Mouse (Mus musculus) olfactory bulb, adult 2 months (tissue): Measurements from ENCODE around the gene Rfx8. TPM values are rescaled to one million over a fixed set of nuclear protein-coding genes. Genes with fewer than 3 reads are reported as not detected.

Source experiments
- H3K27ac ChIP-seq: fragments of 200-500 bp; 2 replicates; pipeline ENCODE4 v1.5.1; 2012; ENCODE audit warnings: low read depth, low read length; ENCODE audit not compliant: insufficient read depth
- H3K4me1 ChIP-seq: fragments of 200-500 bp; 2 replicates; pipeline ENCODE4 v1.6.1; 2012; ENCODE audit warnings: low read length; ENCODE audit not compliant: control insufficient read depth, insufficient read depth
- H3K4me3 ChIP-seq: fragments of 200-500 bp; 2 replicates; pipeline ENCODE4 v1.5.1; 2012; ENCODE audit warnings: mild to moderate bottlenecking, low read depth, low read length, moderate library complexity; ENCODE audit not compliant: insufficient read depth
- CTCF ChIP-seq: fragments of 200-500 bp; IDR thresholded peaks from 2 replicates; pipeline ENCODE4 v1.5.1; 2012; ENCODE audit warnings: low read depth, mild to moderate bottlenecking, low read length, moderate library complexity; ENCODE audit not compliant: insufficient read depth
- POLR2A ChIP-seq: fragments of 200-500 bp; IDR thresholded peaks from 2 replicates; pipeline ENCODE4 v1.6.1; 2012; ENCODE audit warnings: mild to moderate bottlenecking, low read depth, low read length, moderate library complexity; ENCODE audit not compliant: insufficient read depth
- WGBS: fragments of 180-500 bp; shearing (Covaris S2); methylation state at CpG from one replicate; pipeline ENCODE4 v1.1.7; 2018; 5-methylcytosine and 5-hydroxymethylcytosine counted together
- polyA plus RNA-seq: library from polyadenylated mRNA; stranded (reverse); fragments of >200 nt; gene quantifications from 2 replicates; pipeline ENCODE4 v1.2.4, GENCODE M21; 2012; ENCODE audit warnings: low replicate concordance; ENCODE audit not compliant: missing spikeins, insufficient read depth, insufficient read length

Gene Rfx8
- polyA plus RNA-seq, 1 experiment, result not detected

- peaks cover 20% of the 10 kb centered on the region for H3K4me1 ChIP-seq
- TF ChIP-seq POLR2A (no peak), CTCF (no peak)
- 43% methylated on average over 18 of the region's 18 CpGs for WGBS
- H3K27ac ChIP-seq, result no peak overlapping the region
- H3K4me3 ChIP-seq, result no peak overlapping the region
Observed at GRCm38 (mm10) chr1:39702216-39703046, 18.4 kb downstream of the Rfx8 start.

DNA sequence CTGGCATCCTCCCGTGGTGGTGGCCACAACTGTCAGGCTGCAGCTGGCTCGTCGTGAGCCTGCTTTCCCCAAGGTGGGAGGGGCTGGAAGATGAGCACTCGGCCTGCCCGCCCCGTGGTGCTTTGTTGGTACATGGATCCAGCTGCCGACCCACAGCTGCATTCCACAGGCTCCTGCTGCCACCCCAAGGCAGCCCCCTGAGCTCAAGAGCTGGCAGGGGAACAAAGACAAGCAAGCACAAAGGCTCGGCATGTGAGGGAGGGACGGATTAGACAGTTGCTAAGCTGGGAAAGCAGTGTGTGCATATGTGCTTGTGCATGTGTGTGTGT lies 19.6 kb downstream of the Rfx8 start:
- 10% methylated on average over 9 of the region's 9 CpGs for WGBS

DNA sequence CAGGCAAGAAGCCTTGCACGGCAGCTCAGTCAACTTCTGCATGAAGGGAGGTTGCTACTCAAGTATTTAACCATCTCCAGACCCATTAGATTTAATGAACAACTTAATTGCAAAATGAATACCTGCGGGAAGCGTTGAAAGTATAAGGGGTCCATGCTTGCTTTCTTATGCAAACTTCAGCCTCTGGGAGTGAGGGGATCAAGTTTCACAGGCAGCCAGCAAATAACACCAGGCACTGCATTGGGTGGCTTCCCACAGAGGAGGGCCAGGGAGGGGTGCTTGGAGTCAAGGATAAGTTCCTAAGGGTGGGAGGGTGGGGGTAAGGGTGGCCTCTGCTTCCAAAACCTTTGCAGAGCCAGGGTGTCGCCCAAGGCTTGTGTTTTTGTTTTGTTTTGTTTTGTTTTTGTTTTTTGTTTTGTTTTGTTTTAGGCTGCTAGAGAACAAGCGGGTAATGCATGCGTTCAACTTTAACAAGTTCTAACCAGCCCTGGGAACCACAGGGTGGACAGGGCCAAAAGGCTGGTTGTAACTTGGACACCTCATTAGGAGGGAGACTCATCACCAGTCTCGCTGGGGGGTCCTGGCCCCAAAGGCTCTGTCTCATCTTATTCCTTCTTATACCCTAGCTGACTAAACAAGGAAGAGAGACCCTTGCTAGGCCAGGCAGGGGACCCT lies 20.1 kb downstream of the Rfx8 start:
- 60% methylated on average over 7 of the region's 7 CpGs for WGBS
- TF ChIP-seq CTCF (no peak), POLR2A (no peak)
- H3K4me1 ChIP-seq, result peaks cover 20% of the 10 kb centered on the region
- H3K27ac ChIP-seq, result no peak overlapping the region
- no peak overlapping the region for H3K4me3 ChIP-seq

More for the DNA sequence above, 19.6 kb downstream of the Rfx8 start:
- TF ChIP-seq CTCF (no peak), POLR2A (no peak)
- Histone ChIP-seq H3K27ac (no peak overlapping the region), H3K4me1 (peaks cover 20% of the 10 kb centered on the region), H3K4me3 (no peak overlapping the region)

DNA sequence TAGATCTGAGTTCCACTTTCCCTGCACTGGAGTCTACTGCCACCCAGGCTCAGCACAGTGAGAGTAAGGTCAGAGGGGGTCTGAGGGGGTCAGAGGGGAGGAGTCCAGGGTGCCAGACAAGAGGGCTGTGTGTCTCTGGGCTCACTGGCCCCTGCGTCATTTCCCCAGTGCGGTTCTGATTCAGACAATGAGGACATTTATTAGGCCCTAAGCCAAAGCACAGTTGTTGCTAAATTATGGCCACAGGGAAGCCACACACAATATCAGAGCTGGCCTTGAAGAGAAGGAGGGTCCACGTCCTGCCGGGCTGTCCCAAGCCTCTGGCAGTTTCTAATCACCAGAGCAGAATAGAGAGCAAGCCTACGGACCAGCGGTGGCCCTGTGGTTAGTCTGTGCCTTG lies 22.3 kb downstream of the Rfx8 start:
- TF ChIP-seq CTCF, result no peak
- no peak for TF ChIP-seq POLR2A
- Histone ChIP-seq H3K4me1 (peaks cover 20% of the 10 kb centered on the region), H3K27ac (no peak overlapping the region), H3K4me3 (no peak overlapping the region)
- WGBS, result 62% methylated on average over 6 of the region's 6 CpGs

GRCm38 (mm10) chr1:39695198-39695597 lies 25.6 kb downstream of the Rfx8 start:
- Histone ChIP-seq H3K4me3 (no peak overlapping the region), H3K27ac (no peak overlapping the region), H3K4me1 (no peaks in the 10 kb centered on the region; the same call in 1 of the 2 replicates)
- WGBS, result 64% methylated on average over 4 of the region's 4 CpGs
- TF ChIP-seq CTCF (no peak), POLR2A (no peak)

DNA sequence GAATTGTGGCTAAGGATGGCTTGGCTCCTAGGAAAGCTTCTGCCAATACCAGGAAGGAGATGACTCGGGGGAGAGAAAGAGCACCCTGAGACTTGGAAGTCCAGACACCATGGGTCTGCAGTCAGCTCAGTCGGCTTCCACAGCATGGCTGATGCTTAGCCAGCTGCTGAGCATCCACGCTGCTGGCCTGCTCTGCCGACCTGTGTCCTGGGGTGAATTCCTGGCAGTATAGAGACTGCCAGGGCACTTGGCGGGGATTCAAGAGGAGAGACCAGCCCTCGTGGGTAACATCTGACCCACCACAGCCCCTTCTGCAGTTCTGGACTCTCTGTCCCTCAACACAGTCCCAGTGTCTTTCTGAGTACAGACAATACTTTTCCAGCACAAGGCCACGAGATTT lies 26.0 kb downstream of the Rfx8 start:
- no peak overlapping the region for H3K4me3 ChIP-seq
- WGBS, result 69% methylated on average over 7 of the region's 7 CpGs
- TF ChIP-seq POLR2A (no peak), CTCF (no peak)
- H3K4me1 ChIP-seq, result no peaks in the 10 kb centered on the region; the same call in 1 of the 2 replicates
- no peak overlapping the region for H3K27ac ChIP-seq

GRCm38 (mm10) chr1:39691974-39692373 lies 28.8 kb downstream of the Rfx8 start:
- Histone ChIP-seq H3K27ac (no peak overlapping the region), H3K4me1 (no peaks in the 10 kb centered on the region; the same call in 1 of the 2 replicates), H3K4me3 (no peak overlapping the region)
- TF ChIP-seq CTCF (no peak), POLR2A (no peak)
- WGBS, result 93% methylated on average over 3 of the region's 3 CpGs

DNA sequence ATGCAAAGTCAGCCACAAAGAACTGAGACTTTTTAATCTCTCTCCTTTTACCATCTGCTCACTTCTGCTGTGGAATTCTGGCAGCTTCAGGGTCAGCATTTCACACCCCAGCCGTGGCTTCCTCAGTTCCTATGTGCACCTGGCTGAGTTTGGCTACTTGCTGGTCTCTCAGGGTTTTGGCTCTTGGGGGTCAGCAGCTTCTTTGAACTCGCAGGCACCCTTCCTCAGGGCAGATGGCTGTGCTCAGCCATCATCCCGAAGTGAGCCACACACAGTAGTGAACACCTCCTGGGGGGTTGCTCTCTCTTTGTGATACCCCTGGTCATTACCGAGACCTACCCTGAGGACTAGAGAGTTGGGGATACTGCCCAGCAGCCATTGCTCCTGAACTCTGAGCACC lies 29.7 kb downstream of the Rfx8 start:
- TF ChIP-seq CTCF (no peak), POLR2A (no peak)
- Histone ChIP-seq H3K4me3 (no peak overlapping the region), H3K27ac (no peak overlapping the region), H3K4me1 (no peaks in the 10 kb centered on the region; the same call in 1 of the 2 replicates)
- 87% methylated on average over 4 of the region's 4 CpGs for WGBS

- H3K27ac ChIP-seq, result no peak overlapping the region
- TF ChIP-seq CTCF, result no peak
- TF ChIP-seq POLR2A, result no peak
- H3K4me1 ChIP-seq, result no peaks in the 10 kb centered on the region
- WGBS, result 89% methylated on average over 6 of the region's 6 CpGs
- H3K4me3 ChIP-seq, result no peak overlapping the region
Observed at GRCm38 (mm10) chr1:39688573-39688972, 32.2 kb downstream of the Rfx8 start.

- no peaks in the 10 kb centered on the region for H3K4me1 ChIP-seq
- H3K4me3 ChIP-seq, result no peak overlapping the region
- TF ChIP-seq CTCF (no peak), POLR2A (no peak)
- H3K27ac ChIP-seq, result no peak overlapping the region
- 69% methylated on average over 9 of the region's 9 CpGs for WGBS
Observed at GRCm38 (mm10) chr1:39687279-39687678, 33.5 kb downstream of the Rfx8 start.
